Comparison of ENCODE assay signal across 28 mouse cellular contexts in genomic region chr4:93990273-93990869, GRCm38 (mm10).
DNase-seq lines count a peak whose midpoint lies in the region; ATAC-seq lines count a peak whose summit lies in the region.
"Had no signal": no experiment of that assay in that cellular context is flagged by ENCODE, and none has a peak within 500 bp of the region (broad histone marks: within the 10 kb centered on the region; RNA-seq: fewer than 3 reads in every experiment).

No protein-coding gene starts in this region.

- DNase-seq in lung, postnatal 25 days (ENCODE audit: low spot score): no peak
- DNase-seq in brain, adult 2 months (ENCODE audit: low read depth, low spot score): peak; percentile 15
- no peak for DNase-seq in cerebellum, adult 9-10 months
- DNase-seq in heart, postnatal 25 days (ENCODE audit: low spot score): no peak
- no peak for DNase-seq in left cerebral cortex, adult 9 months (ENCODE audit: low spot score in 2 of 2)
- DNase-seq: adrenal gland, adult 2 months; adrenal gland, postnatal 14 days; B cell, adult 2 months; cerebellum, adult 18-20 months; cerebellum, adult 9-11 months; cerebellum, postnatal 36 days; gastrocnemius, adult 2 months; gastrocnemius, postnatal 14 days; heart, adult 18-20 months; heart, postnatal 10 days; heart, postnatal 4 days had no signal

- H3K9me3 ChIP-seq in lung, embryonic 16.5 days (ENCODE audit: control insufficient read depth, low read length): no peaks in the 10 kb centered on the region
- H3K9me3 ChIP-seq: forebrain, embryonic 10.5 days; forebrain, embryonic 13.5 days; G1E; heart, embryonic 12.5 days; heart, embryonic 15.5 days; hindbrain, embryonic 12.5 days; hindbrain, embryonic 15.5 days had no signal

- 42% methylated on average over 7 of the region's 7 CpGs for WGBS in lung, embryonic 16.5 days

- H3K4me2 ChIP-seq in lung, embryonic 16.5 days (ENCODE audit: low read depth, low read length): no peak overlapping the region
- H3K4me2 ChIP-seq: forebrain, embryonic 13.5 days; heart, embryonic 12.5 days; heart, embryonic 15.5 days; hindbrain, embryonic 12.5 days; hindbrain, embryonic 15.5 days had no signal

- H3K9ac ChIP-seq in lung, embryonic 16.5 days (ENCODE audit: low read length): no peak overlapping the region
- H3K9ac ChIP-seq: forebrain, embryonic 13.5 days; heart, embryonic 12.5 days; heart, embryonic 15.5 days; hindbrain, embryonic 12.5 days; hindbrain, embryonic 15.5 days had no signal

- no peaks in the 10 kb centered on the region for H3K36me3 ChIP-seq in lung, embryonic 16.5 days (ENCODE audit: control insufficient read depth, insufficient read depth, low read length)
- H3K36me3 ChIP-seq: forebrain, embryonic 10.5 days; G1E; heart, embryonic 12.5 days; heart, embryonic 15.5 days; hindbrain, embryonic 12.5 days; hindbrain, embryonic 15.5 days had no signal

- no peaks in the 10 kb centered on the region for H3K27me3 ChIP-seq in lung, embryonic 16.5 days (ENCODE audit: control insufficient read depth, insufficient read depth, low read depth, low read length)
- H3K27me3 ChIP-seq: CH12.LX; forebrain, embryonic 13.5 days; heart, embryonic 12.5 days; heart, embryonic 15.5 days; hindbrain, embryonic 12.5 days; hindbrain, embryonic 15.5 days had no signal

- peak; percentile 60; the same call in 1 of the 2 replicates for ATAC-seq in lung, embryonic 16.5 days (ENCODE audit: low read depth)
- ATAC-seq in granulocyte monocyte progenitor cell, adult 5-6 weeks (replicated peaks; ENCODE audit: poor library complexity, severe bottlenecking): peak; percentile 90
- peak; percentile 77 for ATAC-seq in megakaryocyte progenitor cell, adult 5-6 weeks (replicated peaks; ENCODE audit: poor library complexity)
- ATAC-seq: forebrain, embryonic 13.5 days; forebrain, embryonic 16.5 days had no signal

- no peaks in the 10 kb centered on the region for H3K4me1 ChIP-seq in lung, embryonic 16.5 days (replicated peaks; ENCODE audit: control insufficient read depth, insufficient read depth, low read length)
- H3K4me1 ChIP-seq: forebrain, embryonic 10.5 days; forebrain, embryonic 13.5 days; heart, embryonic 12.5 days; heart, embryonic 15.5 days; hindbrain, embryonic 12.5 days; hindbrain, embryonic 15.5 days had no signal

- intact Hi-C loops in heart, postnatal 25 days (cut with DNase I): no loop called here

- H3K4me3 ChIP-seq in lung, embryonic 16.5 days (ENCODE audit: low read length): no peak overlapping the region
- H3K4me3 ChIP-seq: forebrain, embryonic 10.5 days; forebrain, embryonic 13.5 days; gastrocnemius, adult 2 months; heart, embryonic 12.5 days; heart, embryonic 15.5 days; hindbrain, embryonic 12.5 days; hindbrain, embryonic 15.5 days had no signal

- no peak overlapping the region for H3K27ac ChIP-seq in lung, embryonic 16.5 days (ENCODE audit: low read length)
- H3K27ac ChIP-seq: forebrain, embryonic 10.5 days; forebrain, embryonic 13.5 days; gastrocnemius, adult 2 months; heart, embryonic 15.5 days; hindbrain, embryonic 12.5 days; hindbrain, embryonic 15.5 days had no signal
